Mouse (Mus musculus) stomach, postnatal 0 days (tissue): ENCODE results near the gene Mical2.

Experiments
- CTCF ChIP-seq: IDR thresholded peaks from 2 replicates; pipeline ENCODE4 v1.5.1; 2016; ENCODE audit warnings: antibody characterized with exemption, low read depth, mild to moderate bottlenecking, moderate library complexity
- EP300 ChIP-seq: optimal IDR thresholded peaks from 2 replicates; pipeline ENCODE3; 2016; ENCODE audit warnings: antibody characterized with exemption

DNA sequence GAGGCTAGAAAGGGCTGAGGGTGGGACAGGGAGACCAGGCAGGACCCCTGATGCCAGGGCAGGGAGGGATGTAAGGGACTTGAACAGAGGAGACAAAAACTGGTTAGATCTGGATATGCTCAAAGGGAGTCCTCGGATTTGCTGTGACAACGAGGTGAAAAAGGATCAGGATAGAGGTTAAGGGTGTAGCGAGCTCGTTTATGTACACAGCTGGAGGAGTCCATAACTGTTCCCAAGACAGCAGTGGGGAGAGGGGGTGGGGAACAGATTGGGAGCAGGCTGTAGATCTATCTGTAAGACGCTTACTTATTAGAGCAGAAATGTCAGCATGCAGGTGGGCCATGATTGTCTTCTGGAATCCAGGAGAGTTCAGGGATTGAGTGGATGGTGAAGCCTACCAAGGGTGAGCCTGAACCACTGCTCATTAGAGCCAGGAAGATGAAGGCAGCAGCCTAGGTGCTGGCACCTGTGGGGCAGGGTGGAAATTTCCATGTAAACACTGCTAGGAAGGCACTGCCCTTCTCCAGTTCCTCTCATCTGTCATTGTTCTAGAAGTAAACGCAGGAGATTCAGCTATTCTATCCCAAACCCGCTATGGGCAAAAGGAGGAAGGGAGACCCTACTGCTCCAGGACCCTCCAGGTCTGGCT, 67.9 kb downstream of the Mical2 start:
- no peak for TF ChIP-seq CTCF
- TF ChIP-seq EP300, result no peak
